Mouse (Mus musculus) kidney, embryonic 16.5 days (tissue): ENCODE results near the gene Chrne. TPM values are rescaled to one million over a fixed set of nuclear protein-coding genes. Genes with fewer than 3 reads are reported as not detected.

Experiments used
- ATAC-seq: fragments of 200-750 bp; cut with Nextera tagmentation; 2 replicates; pipeline ENCODE4 v1.8.0; 2017; ENCODE audit warnings: moderate TSS enrichment; ENCODE audit not compliant: low FRiP score, low TSS enrichment
- H3K27ac ChIP-seq: fragments of 300-500 bp; sonication (generic); 2 replicates; pipeline ENCODE4 v1.5.1; 2014; ENCODE audit warnings: low read length
- H3K27me3 ChIP-seq: fragments of 300-500 bp; sonication (generic); 2 replicates; pipeline ENCODE4 v1.6.1; 2014; ENCODE audit warnings: low read length, control low read depth, mixed read lengths; ENCODE audit not compliant: insufficient read depth
- H3K36me3 ChIP-seq: fragments of 300-500 bp; sonication (generic); 2 replicates; pipeline ENCODE4 v1.6.1; 2014; ENCODE audit warnings: low read length, control low read depth, mixed read lengths; ENCODE audit not compliant: insufficient read depth
- H3K4me1 ChIP-seq: fragments of 300-500 bp; sonication (generic); 2 replicates; pipeline ENCODE4 v1.6.1; 2014; ENCODE audit warnings: low read length, control low read depth, mixed read lengths; ENCODE audit not compliant: insufficient read depth
- H3K4me2 ChIP-seq: fragments of 300-500 bp; sonication (generic); replicated peaks from 2 replicates; pipeline ENCODE4 v1.6.1; 2014; ENCODE audit warnings: low read depth, low read length
- H3K4me3 ChIP-seq: fragments of 300-500 bp; sonication (generic); 2 replicates; pipeline ENCODE4 v1.5.1; 2014; ENCODE audit warnings: mild to moderate bottlenecking, low read length
- H3K9ac ChIP-seq: fragments of 300-500 bp; sonication (generic); replicated peaks from 2 replicates; pipeline ENCODE4 v1.6.1; 2014; ENCODE audit warnings: low read length
- H3K9me3 ChIP-seq: fragments of 300-500 bp; sonication (generic); 2 replicates; pipeline ENCODE4 v1.6.1; 2016; ENCODE audit warnings: low read length, control low read depth
- WGBS: fragments of 180-500 bp; shearing (Covaris S2); extraction: QIAGEN DNeasy Blood & Tissue Kit; methylation state at CpG from one replicate; pipeline ENCODE4 v1.1.7; 2014; 5-methylcytosine and 5-hydroxymethylcytosine counted together
- polyA plus RNA-seq: library from polyadenylated mRNA; unstranded; fragments of >200 nt; fragmentation: Nextera tagmentation; extraction: Ambion mirVana; gene quantifications from 2 replicates; pipeline ENCODE4 v1.2.1, GENCODE M21; 2015

Chrne gene
- polyA plus RNA-seq, 1 experiment from 2014 or later = 0.19 TPM

GRCm38 (mm10) chr11:70630129-70630528 is 11.1 kb upstream of the Chrne start:
- 61% methylated on average over 7 of the region's 7 CpGs for WGBS
- Histone ChIP-seq H3K4me1 (no peaks in the 10 kb centered on the region), H3K4me3 (no peak overlapping the region), H3K9ac (no peak overlapping the region), H3K4me2 (no peak overlapping the region), H3K27me3 (no peaks in the 10 kb centered on the region), H3K27ac (no peak overlapping the region), H3K36me3 (no peaks in the 10 kb centered on the region), H3K9me3 (no peaks in the 10 kb centered on the region)
- ATAC-seq = no peak

- WGBS = 52% methylated on average over 5 of the region's 5 CpGs
- Histone ChIP-seq H3K9me3 (no peaks in the 10 kb centered on the region), H3K27me3 (no peaks in the 10 kb centered on the region), H3K4me2 (no peak overlapping the region), H3K36me3 (no peaks in the 10 kb centered on the region), H3K27ac (no peak overlapping the region), H3K4me3 (no peak overlapping the region), H3K4me1 (no peaks in the 10 kb centered on the region), H3K9ac (no peak overlapping the region)
- no peak for ATAC-seq
Observed at GRCm38 (mm10) chr11:70629557-70629956, 10.5 kb upstream of the Chrne start.

GRCm38 (mm10) chr11:70628431-70628830 is 9.4 kb upstream of the Chrne start:
- Histone ChIP-seq H3K27ac (no peak overlapping the region), H3K4me1 (no peaks in the 10 kb centered on the region), H3K9ac (no peak overlapping the region), H3K27me3 (no peaks in the 10 kb centered on the region), H3K4me2 (no peak overlapping the region), H3K9me3 (no peaks in the 10 kb centered on the region), H3K4me3 (no peak overlapping the region), H3K36me3 (no peaks in the 10 kb centered on the region)
- ATAC-seq = no peak
- WGBS = 70% methylated on average over 2 of the region's 2 CpGs

- Histone ChIP-seq H3K9me3 (no peaks in the 10 kb centered on the region), H3K27ac (no peak overlapping the region), H3K27me3 (no peaks in the 10 kb centered on the region), H3K4me2 (no peak overlapping the region), H3K4me1 (peaks cover 5% of the 10 kb centered on the region; the same call in 1 of the 2 replicates), H3K4me3 (no peak overlapping the region), H3K36me3 (no peaks in the 10 kb centered on the region), H3K9ac (no peak overlapping the region)
- WGBS = 48% methylated on average over 4 of the region's 4 CpGs
- no peak for ATAC-seq
Observed at GRCm38 (mm10) chr11:70626877-70627276, 7.9 kb upstream of the Chrne start.

- Histone ChIP-seq H3K9ac (no peak overlapping the region), H3K9me3 (no peaks in the 10 kb centered on the region), H3K27me3 (no peaks in the 10 kb centered on the region), H3K4me2 (no peak overlapping the region), H3K36me3 (no peaks in the 10 kb centered on the region), H3K4me1 (peaks cover 7% of the 10 kb centered on the region; the same call in 1 of the 2 replicates), H3K27ac (no peak overlapping the region), H3K4me3 (no peak overlapping the region)
- ATAC-seq = no peak
- WGBS = 49% methylated on average over 4 of the region's 4 CpGs
Observed at GRCm38 (mm10) chr11:70625473-70625872, 6.5 kb upstream of the Chrne start.

- no peaks in the 10 kb centered on the region for H3K9me3 ChIP-seq
- H3K27ac ChIP-seq = no peak overlapping the region
- ATAC-seq = no peak
- H3K4me3 ChIP-seq = no peak overlapping the region
- H3K4me1 ChIP-seq = peaks cover 7% of the 10 kb centered on the region; the same call in 1 of the 2 replicates
- H3K27me3 ChIP-seq = no peaks in the 10 kb centered on the region
- 86% methylated on average over 10 of the region's 10 CpGs for WGBS
- no peak overlapping the region for H3K4me2 ChIP-seq
- H3K36me3 ChIP-seq = no peaks in the 10 kb centered on the region
- no peak overlapping the region for H3K9ac ChIP-seq
Observed at GRCm38 (mm10) chr11:70623053-70623742, 4.2 kb upstream of the Chrne start.

- H3K27ac ChIP-seq = no peak overlapping the region
Observed at GRCm38 (mm10) chr11:70621972-70622814, 3.2 kb upstream of the Chrne start.

GRCm38 (mm10) chr11:70615516-70616093 is 3.4 kb downstream of the Chrne start, which contains the start of gene 4930544D05Rik:
Gene 4930544D05Rik (plus strand): TSS chr11:70615848.
- Histone ChIP-seq H3K36me3 (peaks cover 25% of the 10 kb centered on the region), H3K4me1 (peaks cover 13% of the 10 kb centered on the region), H3K27ac (peak within 1 kb of the TSS; percentile 76), H3K9me3 (no peaks in the 10 kb centered on the region), H3K4me3 (peak within 1 kb of the TSS; percentile 43), H3K4me2 (peak within 1 kb of the TSS; percentile 77), H3K27me3 (no peaks in the 10 kb centered on the region), H3K9ac (peak within 1 kb of the TSS; percentile 33)
- WGBS = 18% methylated on average over 21 of the region's 21 CpGs
- ATAC-seq = peak; percentile 8; the same call in 1 of the 2 replicates

More at GRCm38 (mm10) chr11:70621972-70622814, 3.2 kb upstream of the Chrne start:
- peaks cover 7% of the 10 kb centered on the region; the same call in 1 of the 2 replicates for H3K4me1 ChIP-seq
- H3K9ac ChIP-seq = no peak overlapping the region
- no peak overlapping the region for H3K4me3 ChIP-seq
- no peaks in the 10 kb centered on the region for H3K9me3 ChIP-seq
- no peaks in the 10 kb centered on the region for H3K27me3 ChIP-seq
- 39% methylated on average over 7 of the region's 7 CpGs for WGBS
- ATAC-seq = no peak
- H3K36me3 ChIP-seq = no peaks in the 10 kb centered on the region
- no peak overlapping the region for H3K4me2 ChIP-seq

- WGBS = 1% methylated on average over 17 of the region's 17 CpGs
Observed at GRCm38 (mm10) chr11:70615074-70615473, 3.9 kb downstream of the Chrne start.

More at GRCm38 (mm10) chr11:70615074-70615473, 3.9 kb downstream of the Chrne start:
- Histone ChIP-seq H3K36me3 (peaks cover 30% of the 10 kb centered on the region), H3K27me3 (no peaks in the 10 kb centered on the region), H3K4me2 (peak overlapping the region; percentile 77), H3K27ac (peak overlapping the region; percentile 76), H3K4me1 (peaks cover 13% of the 10 kb centered on the region), H3K9ac (peak overlapping the region; percentile 33), H3K4me3 (peak overlapping the region; percentile 43), H3K9me3 (no peaks in the 10 kb centered on the region)
- ATAC-seq = peak; percentile 93
